Mouse (Mus musculus): Measurements from ENCODE around the gene Zfp362. TPM values are rescaled to one million over a fixed set of nuclear protein-coding genes. Genes with fewer than 3 reads are reported as not detected.

Gene Zfp362
- total RNA-seq (2023), result 10 to 100 TPM; 11.0 to 14.9 TPM

GRCm38 (mm10) chr4:128806043-128806826 lies at the start of gene Zfp362:
Zfp362 (minus strand) TSS chr4:128806045.

GRCm38 (mm10) chr4:128755064-128755463 lies 50.8 kb downstream of the Zfp362 start, which contains the start of gene A3galt2:
A3galt2 (plus strand) TSS chr4:128755364.

Other genes with a start within 250 kb of the Zfp362 start
- gene Zscan20, start 195.9 kb downstream of the Zfp362 start, total RNA-seq (2023), result 1 to 10 TPM; 1.3 to 1.8 TPM
- gene Tlr12, start 187.4 kb downstream of the Zfp362 start, total RNA-seq (2023), result under 1 TPM; 0.24 to 0.44 TPM
- 10 to 100 TPM; 32.5 to 37.4 TPM for gene Phc2, start 151.3 kb downstream of the Zfp362 start, total RNA-seq (2023)
- under 1 TPM in 1 of 2 experiments, not detected in 1; 0.15 TPM for gene A3galt2, start 50.7 kb downstream of the Zfp362 start, total RNA-seq (2023)
- 1 to 10 TPM; 1.0 to 1.3 TPM for gene Trim62, start 77.5 kb upstream of the Zfp362 start, total RNA-seq (2023)
- gene Azin2, start 156.4 kb upstream of the Zfp362 start, total RNA-seq (2023), result under 1 TPM; 0.57 to 0.59 TPM
- 100 to 1,000 TPM; 105 to 108 TPM for gene Ak2, start 185.9 kb upstream of the Zfp362 start, total RNA-seq (2023)